In genomic region chr9:26611711-26612437, GRCm38 (mm10) we compare ENCODE assay signal across 24 mouse cellular contexts.
DNase-seq lines count a peak whose midpoint lies in the region; ATAC-seq and TF ChIP-seq lines count a peak whose summit lies in the region.
"Had no signal": no experiment of that assay in that cellular context is flagged by ENCODE, and none has a peak within 500 bp of the region (broad histone marks: within the 10 kb centered on the region; RNA-seq: fewer than 3 reads in every experiment).

No protein-coding gene starts in this region.

- no peak for TF ChIP-seq EP300 in CH12.LX (IDR thresholded peaks at IDR 0.05; ENCODE audit: low read length)

- TF ChIP-seq POLR2A in CH12.LX (IDR thresholded peaks at IDR 0.05; ENCODE audit: low read depth, low read length) = no peak
- no peak for TF ChIP-seq POLR2A in brain, embryonic 14.5 days (IDR thresholded peaks at IDR 0.05; ENCODE audit: borderline replicate concordance, extremely low read depth, insufficient read depth, insufficient read length, poor library complexity, severe bottlenecking)

- no peaks in the 10 kb centered on the region for H3K36me3 ChIP-seq in CH12.LX (replicated peaks in 1 of 2; ENCODE audit: control insufficient read depth in 1 of 2, insufficient read depth in 1 of 2, low read length in 1 of 2)
- H3K36me3 ChIP-seq: embryonic facial prominence, embryonic 15.5 days; heart, embryonic 15.5 days; limb, embryonic 12.5 days; neural tube, embryonic 13.5 days; stomach, embryonic 15.5 days had no signal

- TF ChIP-seq RAD21 in CH12.LX (IDR thresholded peaks at IDR 0.05; ENCODE audit: low read depth, low read length) = no peak

- peaks cover 2 to 12% of the 10 kb centered on the region in 2 experiments; a peak in 3 of 4 replicates for H3K4me1 ChIP-seq in CH12.LX (ENCODE audit: control insufficient read depth in 1 of 2, insufficient read depth in 2 of 2)
- H3K4me1 ChIP-seq: embryonic facial prominence, embryonic 15.5 days; heart, embryonic 15.5 days; limb, embryonic 12.5 days; neural tube, embryonic 13.5 days; stomach, embryonic 15.5 days had no signal

- no peak overlapping the region for H3K4me3 ChIP-seq in CH12.LX (replicated peaks in 1 of 3; ENCODE audit: low read depth in 2 of 3, low read length in 2 of 3, poor library complexity in 1 of 3)
- H3K4me3 ChIP-seq: embryonic facial prominence, embryonic 15.5 days; gastrocnemius, adult 2 months; heart, embryonic 15.5 days; limb, embryonic 12.5 days; myocyte; neural tube, embryonic 13.5 days; stomach, embryonic 15.5 days had no signal

- H3K27ac ChIP-seq in CH12.LX (ENCODE audit: insufficient read depth, low read depth) = no peak overlapping the region
- H3K27ac ChIP-seq: embryonic facial prominence, embryonic 15.5 days; gastrocnemius, adult 2 months; heart, embryonic 15.5 days; hindbrain, embryonic 14.5 days; limb, embryonic 12.5 days; macrophage; neural tube, embryonic 13.5 days; stomach, embryonic 15.5 days had no signal

- no peak overlapping the region for H3K9ac ChIP-seq in CH12.LX (ENCODE audit: insufficient read depth, low read depth)
- H3K9ac ChIP-seq: embryonic facial prominence, embryonic 15.5 days; heart, embryonic 15.5 days; hindbrain, embryonic 14.5 days; limb, embryonic 12.5 days; liver, postnatal 0 days; neural tube, embryonic 13.5 days; stomach, embryonic 15.5 days had no signal

- no peak overlapping the region for H3K4me2 ChIP-seq in CH12.LX (ENCODE audit: insufficient read depth, low read depth, poor library complexity, severe bottlenecking)
- H3K4me2 ChIP-seq: embryonic facial prominence, embryonic 15.5 days; heart, embryonic 15.5 days; hindbrain, embryonic 14.5 days; limb, embryonic 12.5 days; liver, embryonic 11.5 days; neural tube, embryonic 13.5 days; stomach, embryonic 15.5 days had no signal

- H3K9me3 ChIP-seq in CH12.LX (replicated peaks; ENCODE audit: low read length) = peaks cover 6% of the 10 kb centered on the region
- H3K9me3 ChIP-seq: embryonic facial prominence, embryonic 15.5 days; heart, embryonic 15.5 days; stomach, embryonic 15.5 days had no signal

- no peak for TF ChIP-seq CTCF in CH12.LX (conservative IDR thresholded peaks at IDR 0.05 in 1 of 2, IDR thresholded peaks at IDR 0.05 in 1 of 2; ENCODE audit: low read depth in 2 of 2, low read length in 2 of 2)
- no peak for TF ChIP-seq CTCF in brain, embryonic 14.5 days (IDR thresholded peaks at IDR 0.05; ENCODE audit: borderline replicate concordance, extremely low read depth, insufficient read depth, insufficient read length)

- ATAC-seq in frontal cortex, adult (ENCODE audit: low TSS enrichment) = peak; percentile 85
- ATAC-seq: intestine, embryonic 16.5 days; liver, postnatal 0 days; lung, postnatal 0 days had no signal

- no peaks in the 10 kb centered on the region for H3K79me2 ChIP-seq in CH12.LX (replicated peaks; ENCODE audit: control insufficient read depth, extremely low read depth, insufficient read depth, poor library complexity, severe bottlenecking)

- no peaks in the 10 kb centered on the region for H3K27me3 ChIP-seq in CH12.LX (replicated peaks)
- H3K27me3 ChIP-seq: embryonic facial prominence, embryonic 15.5 days; heart, embryonic 15.5 days; limb, embryonic 12.5 days; neural tube, embryonic 13.5 days; stomach, embryonic 15.5 days had no signal

- intact Hi-C loops in left cerebral cortex, postnatal 25 days (cut with DNase I) = no loop called here

- in situ Hi-C loops in CH12.LX (cut with MboI; ENCODE audit: low pct_ligation_motif_present, low pct_unique_long_range_greater_than_20kb, low sequenced_read_pairs) = no loop called here

- DNase-seq in frontal cortex, postnatal 10 days (ENCODE audit: low spot score in 2 of 2) = no peak
- DNase-seq in left cerebral cortex, postnatal 25 days (ENCODE audit: low spot score in 2 of 2) = peak; percentile 28 to 48
- no peak for DNase-seq in left cerebral cortex, adult 11 months (ENCODE audit: low spot score)
- peak; percentile 7 for DNase-seq in CH12.LX (ENCODE audit: extremely low read depth)
- DNase-seq in brain, embryonic 14.5 days (ENCODE audit: low read depth) = peak; percentile 24
- no peak for DNase-seq in B cell, adult 2 months
- DNase-seq: cerebellum, adult 9-10 months; gastrocnemius, adult 2 months; heart, postnatal 36 days; kidney, postnatal 25 days; liver, postnatal 0 days; thymus, postnatal 25 days had no signal

- dilution Hi-C loops in CH12.LX (cut with MboI; ENCODE audit: extremely low pct_ligation_motif_present, extremely low pct_unique_long_range_greater_than_20kb, low sequenced_read_pairs) = no loop called here

TF ChIP-seq in CH12.LX, 34 proteins besides CTCF, POLR2A, EP300 and RAD21:
- peak; percentile 24; the same call in 1 of the 2 replicates for TF ChIP-seq ZNF384 (IDR thresholded peaks at IDR 0.05; ENCODE audit: low read depth, low read length)
- no peak for TF ChIP-seq KAT2A (IDR thresholded peaks at IDR 0.05; ENCODE audit: insufficient replicate concordance, low read length)
TF ChIP-seq in CH12.LX: peak in this region for 1.

Comparison
In these comparisons a context has a peak if more than half of its experiments do, and no peak if none do; other contexts are left out.
1. DNase-seq: peak in left cerebral cortex, postnatal 25 days (2 of 2), CH12.LX (single experiment) and brain, embryonic 14.5 days (single experiment); none in frontal cortex, postnatal 10 days (0 of 2), left cerebral cortex, adult 11 months (single experiment) and B cell, adult 2 months (0 of 2).